Mouse (Mus musculus) cortical plate, adult 2 months (tissue): ENCODE results near the gene Lef1.

Source experiments
- CTCF ChIP-seq: fragments of 200-500 bp; IDR thresholded peaks from 2 replicates; pipeline ENCODE4 v1.5.1; 2011; ENCODE audit warnings: mild to moderate bottlenecking, control low read depth, low read length; ENCODE audit not compliant: insufficient read depth; ENCODE audit errors: extremely low read depth
- POLR2A ChIP-seq: fragments of 200-500 bp; IDR thresholded peaks from 2 replicates; pipeline ENCODE4 v1.6.1; 2011; ENCODE audit warnings: mild to moderate bottlenecking, low read length, control low read depth; ENCODE audit not compliant: insufficient read depth; ENCODE audit errors: extremely low read depth

DNA sequence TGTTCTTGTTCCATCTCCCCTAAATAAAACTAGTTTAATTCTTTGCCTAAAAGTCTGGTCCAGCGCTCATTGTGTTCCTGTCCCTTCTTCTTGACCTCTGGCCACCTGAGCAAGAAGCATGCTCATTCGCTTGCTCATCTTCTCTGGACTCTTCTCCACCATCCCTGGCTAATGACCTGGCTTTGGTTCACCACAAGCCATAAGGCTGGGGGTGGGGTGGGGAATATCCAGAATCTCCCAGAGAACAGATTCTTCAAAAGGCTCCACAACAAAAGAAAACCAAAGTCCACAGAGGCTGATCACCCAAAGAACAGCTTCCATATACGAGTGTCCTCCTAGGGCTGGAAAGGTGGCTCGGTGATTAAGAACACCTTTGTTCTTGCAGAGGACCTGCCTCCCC lies 144.7 kb downstream of the Lef1 start:
- TF ChIP-seq POLR2A = no peak
- no peak for TF ChIP-seq CTCF
